Mouse (Mus musculus): Measurements from ENCODE around the gene Fgd2. TPM values are rescaled to one million over a fixed set of nuclear protein-coding genes. Genes with fewer than 3 reads are reported as not detected.

Gene Fgd2
- polyA plus RNA-seq, 1 experiment from 2014 or later, result 15.4 TPM

DNA sequence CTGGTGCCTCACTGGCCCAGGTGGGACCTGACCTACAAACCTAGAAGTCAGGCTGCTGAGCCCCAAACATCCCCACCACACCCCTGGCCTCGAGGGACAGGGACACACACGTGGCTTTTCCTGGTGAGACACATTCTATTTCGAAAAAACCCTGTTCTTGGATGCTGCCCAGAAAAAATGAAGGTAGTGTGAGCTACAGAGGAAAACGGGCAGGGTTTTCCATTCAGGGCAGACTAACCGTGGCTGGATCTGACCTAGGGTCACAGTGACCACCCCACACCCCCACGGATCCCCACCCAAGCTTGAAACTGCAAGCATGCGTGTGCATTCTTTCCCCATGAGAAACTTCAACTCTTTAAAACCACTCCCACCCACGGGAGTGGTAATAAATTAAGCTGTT lies 67.5 kb downstream of the Fgd2 start:
- H3K4me2 ChIP-seq (ENCODE audit: low read length), result no peak overlapping the region

DNA sequence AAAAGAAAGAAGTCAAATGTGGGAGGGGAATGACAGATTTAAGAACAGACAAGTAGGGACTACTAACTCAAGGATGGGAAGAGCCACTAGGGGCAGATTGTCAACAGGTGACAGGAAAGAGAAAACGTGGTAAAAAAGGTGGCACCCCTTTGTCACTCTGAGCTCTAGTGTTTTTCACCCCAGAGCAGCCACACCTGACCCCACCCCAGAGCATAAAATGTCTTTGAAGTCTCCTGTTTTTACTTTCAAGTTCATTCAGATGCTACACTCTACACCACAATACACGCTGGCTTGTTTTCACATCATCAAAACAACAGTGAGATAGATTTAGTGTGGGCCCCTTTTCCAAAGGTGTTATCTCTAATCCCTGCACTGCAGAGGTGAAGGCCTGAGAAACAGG lies 68.1 kb downstream of the Fgd2 start:
- WGBS, result 37% methylated on average over 2 of the region's 2 CpGs
- DNase-seq (ENCODE audit: low spot score), result no peak

More for the DNA sequence above, 67.5 kb downstream of the Fgd2 start:
- no peak for ATAC-seq (replicated peaks; ENCODE audit: low FRiP score, low TSS enrichment, low read depth)
- Histone ChIP-seq H3K27me3 (replicated peaks; ENCODE audit: control insufficient read depth, insufficient read depth, low read length) (no peaks in the 10 kb centered on the region), H3K9ac (ENCODE audit: low read length) (no peak overlapping the region), H3K4me1 (replicated peaks; ENCODE audit: control insufficient read depth, insufficient read depth, low read length) (0 out of 2 replicates have a peak, but pooled peaks cover 7% of the 10 kb centered on the region), H3K36me3 (ENCODE audit: control insufficient read depth, insufficient read depth, low read length) (no peaks in the 10 kb centered on the region), H3K4me3 (ENCODE audit: low read depth, low read length) (no peak overlapping the region), H3K9me3 (ENCODE audit: control insufficient read depth, low read length) (no peaks in the 10 kb centered on the region), H3K27ac (ENCODE audit: low read depth) (no peak overlapping the region)
- WGBS, result 42% methylated on average over 8 of the region's 8 CpGs
- DNase-seq (ENCODE audit: low spot score), result no peak

More for the DNA sequence above, 68.1 kb downstream of the Fgd2 start:
- Histone ChIP-seq H3K27ac (ENCODE audit: low read depth) (no peak overlapping the region), H3K9me3 (ENCODE audit: control insufficient read depth, low read length) (no peaks in the 10 kb centered on the region), H3K4me2 (ENCODE audit: low read length) (no peak overlapping the region), H3K4me1 (replicated peaks; ENCODE audit: control insufficient read depth, insufficient read depth, low read length) (0 out of 2 replicates have a peak, but pooled peaks cover 7% of the 10 kb centered on the region), H3K4me3 (ENCODE audit: low read depth, low read length) (no peak overlapping the region), H3K27me3 (replicated peaks; ENCODE audit: control insufficient read depth, insufficient read depth, low read length) (no peaks in the 10 kb centered on the region), H3K36me3 (ENCODE audit: control insufficient read depth, insufficient read depth, low read length) (no peaks in the 10 kb centered on the region), H3K9ac (ENCODE audit: low read length) (no peak overlapping the region)
- ATAC-seq (replicated peaks; ENCODE audit: low FRiP score, low TSS enrichment, low read depth), result no peak

Other genes starting within 250 kb of the Fgd2 start
- 0.26 and 0.71 TPM in 2 replicates for gene Rab44, start 246.8 kb upstream of the Fgd2 start, polyA plus RNA-seq (2014; fragmentation: Nextera tagmentation; extraction: Ambion mirVana)
- 12.9 and 14.6 TPM in 2 replicates for gene Cpne5, start 122.7 kb upstream of the Fgd2 start, polyA plus RNA-seq (2014; fragmentation: Nextera tagmentation; extraction: Ambion mirVana)
- 165 and 170 TPM in 2 replicates for gene Ppil1, start 96.7 kb upstream of the Fgd2 start, polyA plus RNA-seq (2014; fragmentation: Nextera tagmentation; extraction: Ambion mirVana)
- 72.4 and 77.4 TPM in 2 replicates for gene BC004004, start 92.1 kb upstream of the Fgd2 start, polyA plus RNA-seq (2014; fragmentation: Nextera tagmentation; extraction: Ambion mirVana)
- gene Pi16, start 43.2 kb upstream of the Fgd2 start, polyA plus RNA-seq (2014; fragmentation: Nextera tagmentation; extraction: Ambion mirVana), result 0.18 and 0.32 TPM in 2 replicates
- 292 and 324 TPM in 2 replicates for gene Mtch1, start 13.0 kb upstream of the Fgd2 start, polyA plus RNA-seq (2014; fragmentation: Nextera tagmentation; extraction: Ambion mirVana)
- gene Pim1, start 129.8 kb downstream of the Fgd2 start, polyA plus RNA-seq (2014; fragmentation: Nextera tagmentation; extraction: Ambion mirVana), result 13.3 and 13.6 TPM in 2 replicates
- gene Gm17657, start 188.7 kb downstream of the Fgd2 start, polyA plus RNA-seq (2014; fragmentation: Nextera tagmentation; extraction: Ambion mirVana), result not detected in 2 replicates
- gene Tbc1d22b, start 188.9 kb downstream of the Fgd2 start, polyA plus RNA-seq (2014; fragmentation: Nextera tagmentation; extraction: Ambion mirVana), result 13.9 and 14.0 TPM in 2 replicates
- gene Tmem217, start 191.5 kb downstream of the Fgd2 start, polyA plus RNA-seq (2014; fragmentation: Nextera tagmentation; extraction: Ambion mirVana), result 0.30 and 0.39 TPM in 2 replicates

All from intestine, embryonic 14.5 days (tissue).